Mouse (Mus musculus): ENCODE measurements around the gene Csf2rb.

GRCm38 (mm10) chr15:78326747-78327146, 1.2 kb downstream of the Csf2rb start:
- TF ChIP-seq POLR2A (IDR thresholded peaks at IDR 0.05; ENCODE audit: insufficient read depth, low read depth, low read length) (no peak), CTCF (IDR thresholded peaks at IDR 0.05) (no peak)
